Mouse (Mus musculus): ENCODE results near the gene Cblb.

Gene Cblb

GRCm38 (mm10) chr16:52040937-52041336 is 9.9 kb downstream of the Cblb start:
- no peak for DNase-seq

GRCm38 (mm10) chr16:52042667-52043379 is 11.8 kb downstream of the Cblb start:
- DNase-seq = no peak

GRCm38 (mm10) chr16:52043380-52044117 is 12.5 kb downstream of the Cblb start:
- DNase-seq = no peak

GRCm38 (mm10) chr16:52044518-52044917 is 13.5 kb downstream of the Cblb start:
- no peak for DNase-seq

- DNase-seq = no peak
These were observed 14.0 kb downstream of the Cblb start for GRCm38 (mm10) chr16:52044985-52045384.

- no peak for DNase-seq
These were observed 15.4 kb downstream of the Cblb start for GRCm38 (mm10) chr16:52046464-52046863.

GRCm38 (mm10) chr16:52051106-52051505 is 20.1 kb downstream of the Cblb start:
- no peak for DNase-seq

- DNase-seq = no peak
These were observed 21.7 kb downstream of the Cblb start for GRCm38 (mm10) chr16:52052734-52053133.

GRCm38 (mm10) chr16:52055236-52055635 is 24.2 kb downstream of the Cblb start:
- DNase-seq = no peak

- DNase-seq = peak in 1 of 2 experiments; percentile 29
These were observed 25.1 kb downstream of the Cblb start for GRCm38 (mm10) chr16:52056164-52056563.

GRCm38 (mm10) chr16:52057335-52057734 is 26.3 kb downstream of the Cblb start:
- no peak for DNase-seq

GRCm38 (mm10) chr16:52059535-52059934 is 28.5 kb downstream of the Cblb start:
- DNase-seq = no peak

GRCm38 (mm10) chr16:52060100-52060719 is 29.2 kb downstream of the Cblb start:
- DNase-seq = peak; percentile 87 to 88

GRCm38 (mm10) chr16:52061015-52061481 is 30.0 kb downstream of the Cblb start:
- DNase-seq = peak; percentile 66 to 67

GRCm38 (mm10) chr16:52064309-52065105 is 33.5 kb downstream of the Cblb start:
- no peak for DNase-seq

- no peak for DNase-seq
These were observed 36.8 kb downstream of the Cblb start for GRCm38 (mm10) chr16:52067632-52068516.

- no peak for DNase-seq
These were observed 37.5 kb downstream of the Cblb start for GRCm38 (mm10) chr16:52068517-52068874.

- no peak for DNase-seq
These were observed 38.6 kb downstream of the Cblb start for GRCm38 (mm10) chr16:52069648-52070047.

GRCm38 (mm10) chr16:52070128-52070527 is 39.1 kb downstream of the Cblb start:
- DNase-seq = no peak

GRCm38 (mm10) chr16:52071290-52071689 is 40.3 kb downstream of the Cblb start:
- no peak for DNase-seq

- DNase-seq = no peak
These were observed 40.8 kb downstream of the Cblb start for GRCm38 (mm10) chr16:52071766-52072209.

- DNase-seq = no peak
These were observed 45.6 kb downstream of the Cblb start for GRCm38 (mm10) chr16:52076652-52077051.
